Mouse (Mus musculus) intestine, postnatal 0 days (tissue): ENCODE measurements around the gene Nek1. TPM values are rescaled to one million over a fixed set of nuclear protein-coding genes. Genes with fewer than 3 reads are reported as not detected.

ENCODE experiments used
- ATAC-seq: fragments of 200-750 bp; cut with Nextera tagmentation; 2 replicates; pipeline ENCODE4 v1.8.0; 2017; ENCODE audit warnings: mild to moderate bottlenecking, moderate TSS enrichment, moderate library complexity
- H3K27ac ChIP-seq: fragments of 300-500 bp; sonication (generic); 2 replicates; pipeline ENCODE4 v1.5.1; 2014; ENCODE audit warnings: mild to moderate bottlenecking, low read depth, low read length, moderate library complexity
- H3K27me3 ChIP-seq: fragments of 300-500 bp; sonication (generic); replicated peaks from 2 replicates; pipeline ENCODE4 v1.6.1; 2014; ENCODE audit warnings: low read length, mixed read lengths; ENCODE audit not compliant: control insufficient read depth, insufficient read depth
- H3K36me3 ChIP-seq: fragments of 300-500 bp; sonication (generic); 2 replicates; pipeline ENCODE4 v1.6.1; 2014; ENCODE audit warnings: mild to moderate bottlenecking, moderate library complexity; ENCODE audit not compliant: control insufficient read depth, insufficient read depth
- H3K4me1 ChIP-seq: fragments of 300-500 bp; sonication (generic); replicated peaks from 2 replicates; pipeline ENCODE4 v1.6.1; 2014; ENCODE audit warnings: antibody characterized with exemption, low read length, mixed read lengths; ENCODE audit not compliant: control insufficient read depth, insufficient read depth
- H3K4me2 ChIP-seq: fragments of 300-500 bp; sonication (generic); replicated peaks from 2 replicates; pipeline ENCODE4 v1.6.1; 2014; ENCODE audit warnings: low read depth, mild to moderate bottlenecking, moderate library complexity
- H3K4me3 ChIP-seq: fragments of 300-500 bp; sonication (generic); 2 replicates; pipeline ENCODE4 v1.5.1; 2014; ENCODE audit warnings: low read depth, low read length
- H3K9ac ChIP-seq: fragments of 300-500 bp; sonication (generic); 2 replicates; pipeline ENCODE4 v1.6.1; 2014; ENCODE audit warnings: mild to moderate bottlenecking, low read depth, low read length
- H3K9me3 ChIP-seq: fragments of 300-500 bp; sonication (generic); 2 replicates; pipeline ENCODE4 v1.6.1; 2016; ENCODE audit warnings: mixed run types; ENCODE audit not compliant: control insufficient read depth
- CTCF ChIP-seq: sonication (generic); IDR thresholded peaks from 2 replicates; pipeline ENCODE4 v1.5.1; 2016; ENCODE audit warnings: low read depth, mild to moderate bottlenecking, control low read depth, antibody characterized with exemption, moderate library complexity
- WGBS: fragments of 180-500 bp; shearing (Covaris S2); extraction: QIAGEN DNeasy Blood & Tissue Kit; methylation state at CpG from one replicate; pipeline ENCODE4 v1.1.7; 2014; 5-methylcytosine and 5-hydroxymethylcytosine counted together
- polyA plus RNA-seq: library from polyadenylated mRNA; unstranded; fragments of >200 nt; fragmentation: Nextera tagmentation; extraction: Ambion mirVana; gene quantifications from 2 replicates; pipeline ENCODE4 v1.2.1, GENCODE M21; 2015

The Nek1 gene
- polyA plus RNA-seq = 5.0 and 5.5 TPM in 2 replicates

GRCm38 (mm10) chr8:60992910-60993638 lies at the start of gene Nek1:
Nek1 (plus strand) TSS chr8:60993195.
- Histone ChIP-seq H3K4me1 (0 out of 2 replicates have a peak, but pooled peaks cover 2% of the 10 kb centered on the region), H3K27ac (peak within 1 kb of the TSS; percentile 88), H3K9ac (peak within 1 kb of the TSS; percentile 74), H3K4me3 (peak within 1 kb of the TSS; percentile 85), H3K36me3 (no peaks in the 10 kb centered on the region), H3K4me2 (peak within 1 kb of the TSS; percentile 81), H3K9me3 (no peaks in the 10 kb centered on the region), H3K27me3 (no peaks in the 10 kb centered on the region)
- under 1% methylated on average over 57 of the region's 57 CpGs for WGBS
- no peak; the same call in 1 of the 2 replicates for TF ChIP-seq CTCF
- ATAC-seq = peak; percentile 95

- Histone ChIP-seq H3K27ac (no peak overlapping the region), H3K9ac (no peak overlapping the region), H3K9me3 (no peaks in the 10 kb centered on the region), H3K36me3 (no peaks in the 10 kb centered on the region), H3K4me1 (0 out of 2 replicates have a peak, but pooled peaks cover 4% of the 10 kb centered on the region), H3K4me3 (no peak overlapping the region), H3K27me3 (no peaks in the 10 kb centered on the region), H3K4me2 (no peak overlapping the region)
- TF ChIP-seq CTCF = no peak
- no peak for ATAC-seq
These were observed 45.5 kb upstream of the Nek1 start for GRCm38 (mm10) chr8:60947503-60947902.

- Histone ChIP-seq H3K27me3 (no peaks in the 10 kb centered on the region), H3K4me1 (0 out of 2 replicates have a peak, but pooled peaks cover 4% of the 10 kb centered on the region), H3K27ac (no peak overlapping the region), H3K4me2 (no peak overlapping the region; the same call in 1 of the 2 replicates), H3K4me3 (no peak overlapping the region), H3K9ac (no peak overlapping the region), H3K36me3 (no peaks in the 10 kb centered on the region), H3K9me3 (no peaks in the 10 kb centered on the region)
- 48% methylated on average over 4 of the region's 4 CpGs for WGBS
- ATAC-seq = 0 out of 2 replicates have a peak, but pooled peaks have one; percentile 29
- TF ChIP-seq CTCF = no peak
These were observed 43.1 kb upstream of the Nek1 start for GRCm38 (mm10) chr8:60949859-60950258.

- Histone ChIP-seq H3K9me3 (no peaks in the 10 kb centered on the region), H3K27ac (no peak overlapping the region), H3K4me3 (no peak overlapping the region), H3K36me3 (no peaks in the 10 kb centered on the region), H3K4me2 (no peak overlapping the region), H3K9ac (no peak overlapping the region), H3K4me1 (0 out of 2 replicates have a peak, but pooled peaks cover 4% of the 10 kb centered on the region), H3K27me3 (no peaks in the 10 kb centered on the region)
- WGBS = 67% methylated on average over 4 of the region's 4 CpGs
- no peak for TF ChIP-seq CTCF
- no peak for ATAC-seq
These were observed 41.7 kb upstream of the Nek1 start for GRCm38 (mm10) chr8:60951271-60951670.

GRCm38 (mm10) chr8:60951757-60952156 lies 41.2 kb upstream of the Nek1 start:
- H3K9ac ChIP-seq = no peak overlapping the region
- WGBS = 97% methylated on average over 1 of the region's 1 CpGs
- no peaks in the 10 kb centered on the region for H3K36me3 ChIP-seq
- no peak overlapping the region for H3K4me2 ChIP-seq
- H3K27me3 ChIP-seq = no peaks in the 10 kb centered on the region
- ATAC-seq = no peak
- H3K4me3 ChIP-seq = no peak overlapping the region
- H3K9me3 ChIP-seq = no peaks in the 10 kb centered on the region
- 0 out of 2 replicates have a peak, but pooled peaks cover 4% of the 10 kb centered on the region for H3K4me1 ChIP-seq
- no peak overlapping the region for H3K27ac ChIP-seq
- TF ChIP-seq CTCF = no peak

- H3K36me3 ChIP-seq = no peaks in the 10 kb centered on the region
- 0 out of 2 replicates have a peak, but pooled peaks cover 4% of the 10 kb centered on the region for H3K4me1 ChIP-seq
- H3K4me2 ChIP-seq = no peak overlapping the region
- no peak overlapping the region for H3K4me3 ChIP-seq
- H3K27ac ChIP-seq = peak overlapping the region; percentile 24; the same call in 1 of the 2 replicates
- H3K27me3 ChIP-seq = no peaks in the 10 kb centered on the region
- no peaks in the 10 kb centered on the region for H3K9me3 ChIP-seq
- no peak for ATAC-seq
- no peak for TF ChIP-seq CTCF
- 32% methylated on average over 5 of the region's 5 CpGs for WGBS
- no peak overlapping the region for H3K9ac ChIP-seq
These were observed 40.2 kb upstream of the Nek1 start for GRCm38 (mm10) chr8:60952803-60953202.
